Mouse (Mus musculus) olfactory bulb, adult 2 months (tissue): Measurements from ENCODE around the gene Uqcrq. TPM values are rescaled to one million over a fixed set of nuclear protein-coding genes. Genes with fewer than 3 reads are reported as not detected.

Experiments used
- H3K27ac ChIP-seq: fragments of 200-500 bp; 2 replicates; pipeline ENCODE4 v1.5.1; 2012; ENCODE audit warnings: low read depth, low read length; ENCODE audit not compliant: insufficient read depth
- H3K4me1 ChIP-seq: fragments of 200-500 bp; 2 replicates; pipeline ENCODE4 v1.6.1; 2012; ENCODE audit warnings: low read length; ENCODE audit not compliant: control insufficient read depth, insufficient read depth
- H3K4me3 ChIP-seq: fragments of 200-500 bp; 2 replicates; pipeline ENCODE4 v1.5.1; 2012; ENCODE audit warnings: mild to moderate bottlenecking, low read depth, low read length, moderate library complexity; ENCODE audit not compliant: insufficient read depth
- CTCF ChIP-seq: fragments of 200-500 bp; IDR thresholded peaks from 2 replicates; pipeline ENCODE4 v1.5.1; 2012; ENCODE audit warnings: low read depth, mild to moderate bottlenecking, low read length, moderate library complexity; ENCODE audit not compliant: insufficient read depth
- POLR2A ChIP-seq: fragments of 200-500 bp; IDR thresholded peaks from 2 replicates; pipeline ENCODE4 v1.6.1; 2012; ENCODE audit warnings: mild to moderate bottlenecking, low read depth, low read length, moderate library complexity; ENCODE audit not compliant: insufficient read depth
- WGBS: fragments of 180-500 bp; shearing (Covaris S2); methylation state at CpG from one replicate; pipeline ENCODE4 v1.1.7; 2018; 5-methylcytosine and 5-hydroxymethylcytosine counted together
- polyA plus RNA-seq: library from polyadenylated mRNA; stranded (reverse); fragments of >200 nt; gene quantifications from 2 replicates; pipeline ENCODE4 v1.2.4, GENCODE M21; 2012; ENCODE audit warnings: low replicate concordance; ENCODE audit not compliant: missing spikeins, insufficient read depth, insufficient read length

Gene Uqcrq
- polyA plus RNA-seq, 1 experiment, result 1,358 TPM

DNA sequence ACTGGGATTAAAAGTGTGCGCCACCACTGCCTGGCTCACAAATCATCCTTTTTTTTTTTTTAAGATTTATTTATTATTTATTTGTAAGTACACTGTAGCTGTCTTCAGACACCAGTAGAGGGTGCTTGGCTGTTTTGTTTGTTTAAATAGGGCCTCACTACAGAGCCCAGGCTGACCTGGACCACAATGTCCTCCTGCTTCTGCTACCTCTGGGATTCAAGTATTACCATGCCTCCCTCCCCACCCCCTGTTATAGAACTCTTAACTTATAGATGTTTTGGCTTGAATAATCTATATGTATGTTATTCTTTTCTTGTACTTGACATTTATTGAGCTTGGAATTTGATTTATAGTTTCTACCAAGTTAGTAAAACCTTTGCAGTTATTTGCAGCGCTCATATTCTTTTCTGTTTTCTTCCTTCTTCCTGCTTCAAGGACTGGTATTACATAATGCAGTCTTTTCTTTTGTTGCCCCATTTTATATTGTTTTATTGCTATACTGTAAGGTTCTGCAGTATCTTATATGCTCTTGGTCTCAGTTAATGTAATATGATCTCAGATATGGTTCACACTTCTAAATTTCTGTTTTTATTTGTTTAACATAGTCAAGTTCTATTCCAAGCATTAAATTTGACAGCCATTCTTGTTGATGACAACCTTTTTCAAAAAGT is 46.7 kb downstream of the Uqcrq start:
- 94% methylated on average over 2 of the region's 2 CpGs for WGBS
- TF ChIP-seq CTCF (no peak), POLR2A (no peak)
- no peak overlapping the region for H3K4me3 ChIP-seq
- H3K27ac ChIP-seq, result no peak overlapping the region
- no peaks in the 10 kb centered on the region for H3K4me1 ChIP-seq

DNA sequence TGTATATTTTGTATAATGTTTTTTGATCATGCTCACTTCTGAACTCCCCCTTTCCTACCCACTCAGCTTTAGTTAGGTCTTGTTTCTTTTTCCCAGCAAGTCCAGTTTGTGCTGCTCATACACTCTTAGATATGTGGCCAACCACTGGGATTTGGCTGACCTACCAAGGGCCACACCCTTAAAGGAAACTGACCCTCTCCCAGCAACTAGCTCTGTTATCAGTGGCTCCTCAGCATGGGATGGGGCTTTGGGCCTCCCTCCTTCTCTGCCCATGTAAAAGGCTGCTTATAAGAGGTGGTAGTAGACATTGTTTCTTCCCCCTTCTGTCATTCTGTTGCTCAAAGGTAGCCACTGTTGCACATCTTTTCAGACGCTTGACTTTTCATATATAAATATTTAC is 51.7 kb downstream of the Uqcrq start:
- Histone ChIP-seq H3K4me3 (no peak overlapping the region), H3K27ac (no peak overlapping the region), H3K4me1 (no peaks in the 10 kb centered on the region)
- TF ChIP-seq POLR2A, result no peak
- TF ChIP-seq CTCF, result no peak
- 87% methylated on average over 1 of the region's 1 CpGs for WGBS

Other genes with a start within 250 kb of the Uqcrq start
- gene Hspa4, start 130.4 kb downstream of the Uqcrq start, polyA plus RNA-seq, result 708 TPM in 1 of 2 replicates, not detected in the other
- gene Zcchc10, start 106.2 kb downstream of the Uqcrq start, polyA plus RNA-seq, result not detected in 2 replicates
- 856 and 1,023 TPM in 2 replicates for gene Aff4, start 80.0 kb downstream of the Uqcrq start, polyA plus RNA-seq
- gene Leap2, start 7.7 kb downstream of the Uqcrq start, polyA plus RNA-seq, result not detected in 2 replicates
- gene Gdf9, start 192 bp upstream of the Uqcrq start, polyA plus RNA-seq, result not detected in 2 replicates
- gene Gm10447, start 26.3 kb upstream of the Uqcrq start, polyA plus RNA-seq, result not detected in 2 replicates
- not detected in 2 replicates for gene Shroom1, start 26.4 kb upstream of the Uqcrq start, polyA plus RNA-seq
- gene Gm9837, start 39.6 kb upstream of the Uqcrq start, polyA plus RNA-seq, result not detected in 2 replicates
- not detected in 2 replicates for gene Gm9945, start 49.3 kb upstream of the Uqcrq start, polyA plus RNA-seq
- gene Sowaha, start 49.4 kb upstream of the Uqcrq start, polyA plus RNA-seq, result not detected in 2 replicates
- 232 TPM in 1 of 2 replicates, not detected in the other for gene Sept8, start 88.4 kb upstream of the Uqcrq start, polyA plus RNA-seq
- gene Kif3a, start 136.5 kb upstream of the Uqcrq start, polyA plus RNA-seq, result not detected in 2 replicates
- not detected in 2 replicates for gene Il4, start 187.8 kb upstream of the Uqcrq start, polyA plus RNA-seq
- gene Il13, start 203.9 kb upstream of the Uqcrq start, polyA plus RNA-seq, result not detected in 2 replicates